Mouse (Mus musculus) erythroblast, embryonic 14.5 days (primary cell): ENCODE results near the gene Fam205c. TPM values are rescaled to one million over a fixed set of nuclear protein-coding genes. Genes with fewer than 3 reads are reported as not detected.
A peak's percentile ranks its signal among the peaks of the same experiment; 100 is the strongest.

Experiments used
- H3K27me3 ChIP-seq: 2 replicates; pipeline ENCODE4 v1.6.1; 2012; ENCODE audit warnings: inconsistent platforms; ENCODE audit not compliant: control insufficient read depth
- H3K36me3 ChIP-seq: 2 replicates; pipeline ENCODE4 v1.6.1; 2012; ENCODE audit warnings: mild to moderate bottlenecking, inconsistent platforms; ENCODE audit not compliant: control insufficient read depth
- H3K4me1 ChIP-seq: 2 replicates; pipeline ENCODE4 v1.6.1; 2012; ENCODE audit warnings: inconsistent platforms; ENCODE audit not compliant: control insufficient read depth
- H3K4me3 ChIP-seq: replicated peaks from 2 replicates; pipeline ENCODE3; 2012; ENCODE audit warnings: moderate library complexity, mild to moderate bottlenecking, inconsistent platforms
- H3K9me3 ChIP-seq: 2 replicates; pipeline ENCODE4 v1.6.1; 2012; ENCODE audit warnings: low read length, inconsistent platforms, mixed read lengths; ENCODE audit not compliant: control insufficient read depth
- GATA1 ChIP-seq: IDR thresholded peaks from 2 replicates; pipeline ENCODE4 v1.6.1; 2012; ENCODE audit warnings: low read length, inconsistent platforms, mixed read lengths
- TAL1 ChIP-seq: IDR thresholded peaks from 3 replicates; pipeline ENCODE4 v1.6.1; 2012; ENCODE audit warnings: low read length, inconsistent platforms, mixed read lengths
- polyA plus RNA-seq: library from polyadenylated mRNA; stranded (reverse); fragments of >175 nt; gene quantifications from 2 replicates; pipeline ENCODE4 v1.2.3, GENCODE M21; 2012

Gene Fam205c
- polyA plus RNA-seq, 1 experiment = not detected

GRCm38 (mm10) chr4:42888806-42889205 is 14.8 kb upstream of the Fam205c start:
- Histone ChIP-seq H3K36me3 (no peaks in the 10 kb centered on the region), H3K27me3 (peaks cover 4% of the 10 kb centered on the region), H3K4me1 (no peaks in the 10 kb centered on the region), H3K9me3 (no peaks in the 10 kb centered on the region), H3K4me3 (no peak overlapping the region)
- TF ChIP-seq TAL1 = no peak
- no peak for TF ChIP-seq GATA1

GRCm38 (mm10) chr4:42886926-42887325 is 12.9 kb upstream of the Fam205c start:
- TF ChIP-seq GATA1 (no peak), TAL1 (no peak)
- H3K27me3 ChIP-seq = peaks cover 4% of the 10 kb centered on the region

GRCm38 (mm10) chr4:42880677-42880948 is 6.6 kb upstream of the Fam205c start:
- Histone ChIP-seq H3K9me3 (no peaks in the 10 kb centered on the region), H3K36me3 (no peaks in the 10 kb centered on the region), H3K4me3 (peak overlapping the region; percentile 29), H3K27me3 (peaks cover 2% of the 10 kb centered on the region; the same call in 1 of the 2 replicates), H3K4me1 (peaks cover 17% of the 10 kb centered on the region)
- TF ChIP-seq TAL1 (no peak), GATA1 (no peak)

More at GRCm38 (mm10) chr4:42886926-42887325, 12.9 kb upstream of the Fam205c start:
- Histone ChIP-seq H3K4me1 (no peaks in the 10 kb centered on the region), H3K36me3 (no peaks in the 10 kb centered on the region), H3K9me3 (no peaks in the 10 kb centered on the region), H3K4me3 (no peak overlapping the region)

- H3K4me3 ChIP-seq = peak overlapping the region; percentile 29
- TF ChIP-seq TAL1 = peak; percentile 80
- peak; percentile 86 for TF ChIP-seq GATA1
- no peaks in the 10 kb centered on the region for H3K27me3 ChIP-seq
- no peaks in the 10 kb centered on the region for H3K9me3 ChIP-seq
- H3K4me1 ChIP-seq = peaks cover 17% of the 10 kb centered on the region
- H3K36me3 ChIP-seq = no peaks in the 10 kb centered on the region
Observed at GRCm38 (mm10) chr4:42879829-42880676, 6.0 kb upstream of the Fam205c start.

GRCm38 (mm10) chr4:42877657-42878056 is 3.6 kb upstream of the Fam205c start:
- no peaks in the 10 kb centered on the region for H3K9me3 ChIP-seq
- no peak for TF ChIP-seq TAL1
- TF ChIP-seq GATA1 = no peak

GRCm38 (mm10) chr4:42876586-42877291 is 2.7 kb upstream of the Fam205c start:
- H3K9me3 ChIP-seq = no peaks in the 10 kb centered on the region
- TF ChIP-seq GATA1 (no peak), TAL1 (no peak)
- H3K27me3 ChIP-seq = no peaks in the 10 kb centered on the region
- H3K4me1 ChIP-seq = peaks cover 17% of the 10 kb centered on the region
- H3K4me3 ChIP-seq = no peak overlapping the region
- H3K36me3 ChIP-seq = no peaks in the 10 kb centered on the region

More at GRCm38 (mm10) chr4:42877657-42878056, 3.6 kb upstream of the Fam205c start:
- Histone ChIP-seq H3K4me3 (no peak overlapping the region), H3K4me1 (peaks cover 17% of the 10 kb centered on the region), H3K36me3 (no peaks in the 10 kb centered on the region), H3K27me3 (no peaks in the 10 kb centered on the region)

- TF ChIP-seq TAL1 (no peak), GATA1 (no peak)
- no peaks in the 10 kb centered on the region for H3K36me3 ChIP-seq
- no peaks in the 10 kb centered on the region for H3K27me3 ChIP-seq
- no peaks in the 10 kb centered on the region for H3K9me3 ChIP-seq
- H3K4me3 ChIP-seq = no peak overlapping the region
- no peaks in the 10 kb centered on the region for H3K4me1 ChIP-seq
Observed at GRCm38 (mm10) chr4:42872746-42873435, 1.1 kb downstream of the Fam205c start.

- no peaks in the 10 kb centered on the region for H3K36me3 ChIP-seq
- H3K4me3 ChIP-seq = no peak overlapping the region
- TF ChIP-seq TAL1 (no peak), GATA1 (no peak)
- H3K9me3 ChIP-seq = no peaks in the 10 kb centered on the region
- H3K27me3 ChIP-seq = no peaks in the 10 kb centered on the region
- H3K4me1 ChIP-seq = no peaks in the 10 kb centered on the region; the same call in 1 of the 2 replicates
Observed at GRCm38 (mm10) chr4:42872151-42872550, 1.9 kb downstream of the Fam205c start.

GRCm38 (mm10) chr4:42870748-42871147 is 3.3 kb downstream of the Fam205c start:
- no peak for TF ChIP-seq GATA1
- TF ChIP-seq TAL1 = no peak
- no peaks in the 10 kb centered on the region for H3K27me3 ChIP-seq
- H3K9me3 ChIP-seq = no peaks in the 10 kb centered on the region
- H3K4me1 ChIP-seq = no peaks in the 10 kb centered on the region; the same call in 1 of the 2 replicates
- H3K36me3 ChIP-seq = no peaks in the 10 kb centered on the region
- H3K4me3 ChIP-seq = no peak overlapping the region
